Mouse (Mus musculus) cerebellum, postnatal 10 days (tissue): ENCODE results near the gene Gpx2.

Experiments
- DNase-seq, 2 experiments: peaks; one replicate each; pipeline ENCODE4 v3.0.0; 2021; ENCODE audit warnings: mixed read lengths in 2 of 2

The Gpx2 gene

DNA sequence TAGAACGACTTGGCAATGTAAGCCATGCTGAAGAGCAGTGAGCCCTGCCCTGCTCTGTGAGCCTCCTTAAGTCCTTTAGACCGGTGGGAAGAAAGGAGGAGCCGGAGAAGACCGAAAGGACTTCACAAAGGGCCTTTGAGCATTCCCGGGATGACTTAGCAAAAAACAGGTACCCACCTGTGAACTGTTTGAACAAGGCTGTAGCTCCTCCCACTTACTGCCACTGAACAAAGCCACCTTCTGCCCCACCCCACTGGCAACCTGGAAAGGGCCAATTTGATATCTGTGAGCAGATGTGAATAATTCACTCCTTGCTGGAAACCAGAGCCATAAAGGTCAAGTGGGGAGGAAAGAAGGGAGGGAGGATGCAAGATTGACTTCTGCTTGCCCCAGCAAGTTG is at the start of gene Gpx2:
Gpx2 (minus strand) TSS at position 205 of the 400 bp plus-strand sequence.
- no peak for DNase-seq

DNA sequence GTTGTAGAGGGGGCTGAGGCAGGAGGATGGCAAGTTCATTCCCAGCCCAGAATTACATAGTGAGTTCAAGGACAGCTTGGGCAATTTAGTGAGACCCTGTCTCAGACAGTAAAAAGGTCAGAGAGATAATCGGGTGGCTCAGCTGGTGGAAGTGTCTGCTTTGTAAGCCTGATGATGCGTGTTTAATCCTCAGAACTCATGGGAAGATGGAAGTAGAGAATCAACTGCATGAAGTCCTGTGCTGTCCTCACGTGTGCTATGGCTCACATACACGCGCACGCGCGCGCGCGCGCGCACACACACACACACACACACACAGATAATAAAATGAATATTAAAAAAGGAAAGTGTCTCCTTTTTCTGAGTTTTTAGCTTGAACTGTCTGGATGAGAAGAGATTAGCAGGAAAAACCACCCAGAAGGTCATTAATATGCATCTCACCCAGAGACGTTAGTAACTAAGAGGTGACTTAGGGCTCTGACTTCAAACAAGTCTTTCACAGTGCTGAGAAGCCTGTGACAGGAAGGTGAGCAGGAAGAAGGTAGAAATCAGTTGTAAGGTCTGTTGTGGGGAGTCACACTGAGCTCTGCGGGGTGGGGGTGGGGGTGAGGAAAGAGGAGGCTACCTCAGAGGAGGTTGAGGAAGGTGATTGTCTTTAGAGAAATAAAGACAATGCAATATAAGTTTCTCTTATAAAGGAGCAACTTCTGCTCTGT is 49.1 kb upstream of the Gpx2 start:
- DNase-seq = no peak

DNA sequence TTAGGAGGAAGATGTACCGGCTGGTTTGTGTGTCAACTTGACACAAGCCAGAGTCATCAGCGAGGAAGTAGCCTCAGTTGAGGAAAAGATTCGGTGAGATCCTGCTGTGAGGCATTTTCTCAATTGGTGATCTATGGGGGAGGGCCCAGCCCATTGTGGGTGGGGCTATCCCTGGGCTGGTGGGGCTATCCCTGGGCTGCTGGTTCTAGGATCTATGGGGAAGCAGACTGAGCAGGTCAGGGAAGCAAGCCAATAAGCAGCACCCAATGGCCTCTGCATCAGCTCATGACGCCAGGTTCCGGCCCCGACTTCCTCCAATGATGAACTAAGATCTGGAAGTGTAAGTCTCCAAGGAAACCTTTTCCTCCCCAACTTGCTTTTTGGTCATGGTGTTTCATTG is 44.7 kb upstream of the Gpx2 start:
- no peak for DNase-seq

DNA sequence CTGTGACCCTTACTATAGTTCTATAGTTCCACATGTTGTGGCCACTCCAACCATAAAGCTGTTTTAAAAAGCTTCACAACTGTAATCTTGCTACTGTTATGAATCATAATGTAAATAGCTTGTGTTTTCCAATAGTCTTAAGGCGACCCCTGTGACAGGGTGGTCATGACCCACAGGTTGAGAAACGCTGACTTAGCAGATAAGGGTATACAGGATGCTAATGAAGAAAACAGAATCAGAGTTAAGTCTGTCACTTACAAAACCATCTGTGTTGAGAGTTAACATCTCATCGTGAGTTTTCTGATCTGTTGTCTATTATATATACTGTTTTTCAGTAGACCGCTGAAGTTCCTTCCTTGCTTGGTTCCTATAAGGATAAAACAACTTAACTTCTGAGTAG is 43.9 kb upstream of the Gpx2 start:
- DNase-seq = no peak

DNA sequence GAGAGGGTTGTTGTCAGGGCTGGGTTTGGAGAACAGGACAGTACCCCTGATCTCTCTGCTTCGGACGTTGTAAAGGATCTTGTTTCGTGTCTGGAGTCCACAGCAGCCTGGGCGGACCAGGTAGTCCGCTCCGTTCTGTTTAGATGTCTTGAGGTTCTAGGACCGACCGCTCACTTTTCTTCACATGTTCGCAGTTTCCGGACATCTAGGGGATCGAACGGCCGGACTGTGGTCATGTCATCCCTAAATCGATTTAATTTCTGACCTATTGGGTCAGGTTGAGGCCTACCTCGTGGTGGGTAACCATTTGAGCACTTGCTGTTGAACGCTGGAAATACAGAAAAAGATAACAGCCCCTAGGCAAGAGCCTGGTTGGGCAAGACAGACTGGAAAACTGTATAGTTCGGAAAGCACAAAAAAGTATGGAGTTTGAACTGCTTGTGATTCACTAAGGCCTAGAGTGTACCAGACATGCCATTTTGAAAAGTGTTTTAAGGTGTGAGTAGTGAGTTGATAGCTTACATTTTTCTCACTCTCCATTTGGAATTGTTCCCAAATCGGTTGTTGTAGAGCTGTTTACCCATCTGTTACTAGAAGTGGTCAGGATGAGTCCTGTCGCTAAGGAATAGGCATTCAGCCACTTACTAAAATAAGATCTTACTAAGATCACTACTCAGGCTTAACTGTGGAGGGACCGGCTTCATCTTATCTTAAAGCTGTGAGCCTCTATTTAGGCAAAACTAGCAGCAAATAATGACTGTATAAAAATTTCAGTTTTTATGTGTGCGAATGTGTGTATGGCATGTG is 42.7 kb upstream of the Gpx2 start:
- no peak for DNase-seq

DNA sequence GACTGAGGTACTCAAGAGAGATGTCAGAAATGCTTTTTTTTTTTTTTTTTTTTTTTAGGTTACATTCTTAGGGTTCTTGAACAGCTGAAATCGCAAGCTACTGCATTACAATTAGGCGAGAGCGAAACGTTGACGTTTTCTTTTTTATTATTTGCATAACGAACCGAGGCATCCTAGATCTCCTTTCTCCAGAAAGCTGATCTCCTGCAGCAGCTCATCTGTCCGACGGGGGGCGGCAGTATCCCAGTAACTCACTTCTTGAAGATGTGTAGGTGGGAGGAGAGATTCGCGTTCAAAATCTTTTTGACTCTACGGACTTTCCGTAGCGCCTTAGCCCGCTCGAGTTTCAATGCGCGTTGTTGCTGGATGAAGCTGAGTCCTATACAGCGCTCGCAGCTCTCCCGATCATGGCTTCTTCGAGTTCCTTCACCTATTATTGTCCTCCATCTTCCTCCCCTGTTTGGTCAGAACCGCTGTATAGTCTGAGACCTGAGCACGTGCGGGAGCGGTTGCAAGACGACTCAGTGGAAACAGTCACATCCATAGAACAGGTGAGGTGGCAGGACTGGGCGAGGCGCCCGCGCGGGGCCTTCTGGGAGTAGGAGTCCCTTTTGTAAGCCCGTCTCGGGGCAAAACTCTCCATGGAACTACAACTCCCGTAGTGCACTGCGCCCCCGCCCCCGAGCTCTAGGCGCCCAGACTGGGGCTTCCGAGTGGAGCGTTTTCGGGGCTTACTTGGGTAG is 41.9 kb upstream of the Gpx2 start:
- peak; percentile 100 for DNase-seq

DNA sequence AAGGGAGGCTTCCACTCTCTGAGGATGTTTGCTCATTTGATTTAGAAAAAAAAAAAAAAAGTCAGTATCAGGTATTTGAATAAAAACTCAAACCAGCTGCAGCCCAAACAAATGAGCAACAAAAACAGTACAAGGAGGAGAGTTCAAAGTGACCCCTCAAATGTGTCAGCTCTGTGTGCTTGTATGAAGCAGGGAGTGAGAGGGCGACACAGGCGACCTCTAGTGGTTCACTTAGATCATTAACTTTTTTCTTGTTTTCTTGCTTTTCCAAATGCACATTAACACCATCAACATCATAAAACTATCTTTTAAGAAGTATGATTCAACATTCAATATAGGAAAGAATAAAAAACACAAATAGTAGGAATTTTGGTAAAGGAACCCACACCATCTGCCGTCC is 37.4 kb upstream of the Gpx2 start:
- DNase-seq = peak; percentile 54 to 67

DNA sequence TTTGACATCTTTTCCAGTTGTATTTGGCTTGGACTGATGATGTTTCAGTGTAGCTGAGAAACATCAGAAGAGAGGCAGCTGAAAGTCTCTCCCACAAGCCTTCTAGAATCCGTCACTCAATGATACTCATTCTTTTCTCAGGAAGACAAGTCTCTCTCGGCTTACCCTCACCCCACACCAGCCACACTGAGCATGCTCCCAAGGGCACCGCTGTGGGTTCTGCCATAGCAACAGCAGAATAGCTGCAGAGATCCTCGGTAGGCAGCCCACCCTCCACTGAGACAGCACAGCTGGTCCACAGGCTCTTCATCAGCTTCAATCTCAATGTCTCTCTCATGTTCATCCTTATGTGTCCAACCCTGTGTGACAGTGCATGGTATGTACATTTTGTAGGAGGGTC is 29.9 kb upstream of the Gpx2 start:
- DNase-seq = no peak

DNA sequence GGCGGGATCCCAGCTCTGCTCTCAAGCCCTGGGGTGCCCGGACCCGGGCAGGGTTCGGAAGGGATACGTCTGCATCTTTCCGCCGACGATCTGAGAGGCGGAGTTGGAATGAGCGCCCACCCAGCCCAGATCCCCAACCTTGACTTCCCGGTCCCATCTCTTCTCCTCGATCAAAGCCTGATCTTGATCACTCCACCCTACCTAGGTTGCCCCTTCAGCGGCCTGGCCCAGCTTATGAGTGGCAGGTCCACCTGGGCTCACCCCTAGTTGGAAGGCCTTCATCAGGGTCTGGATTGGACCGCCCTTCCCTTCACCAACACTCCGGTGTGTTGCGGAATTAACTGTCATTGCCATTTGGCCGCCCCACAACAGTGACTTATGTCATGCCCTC is 27.3 kb upstream of the Gpx2 start, which contains the start of gene Rab15:
Rab15 (minus strand) TSS at position 258 of the 391 bp plus-strand sequence.
- peak; percentile 62 to 70 for DNase-seq

DNA sequence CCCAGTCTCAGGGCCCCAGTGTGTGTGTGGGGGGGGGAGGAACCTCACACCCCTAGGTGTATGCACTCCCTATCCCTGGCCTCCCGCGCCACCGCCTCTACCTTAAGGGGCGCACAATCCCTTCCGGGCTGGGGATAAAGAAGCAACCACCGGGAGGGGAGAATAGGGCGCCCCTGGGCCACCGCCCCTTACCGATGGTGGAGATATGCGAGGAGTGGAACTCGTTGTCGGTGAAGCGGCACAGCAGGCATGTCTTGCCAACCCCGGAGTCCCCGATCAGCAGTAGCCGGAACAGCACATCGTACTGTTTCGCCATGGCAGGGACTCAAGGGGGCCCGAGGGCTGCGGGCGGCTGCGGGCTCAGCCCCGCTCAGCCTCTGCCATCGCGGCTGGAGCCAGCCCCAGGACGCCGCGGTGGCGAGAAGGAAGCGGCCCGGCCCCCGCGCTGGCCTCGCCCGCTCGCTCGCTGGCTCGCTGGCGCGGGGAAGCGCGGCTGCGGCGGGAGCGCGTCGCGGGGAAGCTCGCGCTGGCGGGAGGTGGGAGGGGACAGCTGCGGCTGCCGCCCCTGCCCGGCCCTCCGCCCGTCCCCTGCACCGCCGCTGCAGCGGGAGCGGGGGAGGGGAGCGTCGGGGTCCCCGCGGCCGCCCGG is 26.8 kb upstream of the Gpx2 start:
- peak; percentile 68 to 74 for DNase-seq

DNA sequence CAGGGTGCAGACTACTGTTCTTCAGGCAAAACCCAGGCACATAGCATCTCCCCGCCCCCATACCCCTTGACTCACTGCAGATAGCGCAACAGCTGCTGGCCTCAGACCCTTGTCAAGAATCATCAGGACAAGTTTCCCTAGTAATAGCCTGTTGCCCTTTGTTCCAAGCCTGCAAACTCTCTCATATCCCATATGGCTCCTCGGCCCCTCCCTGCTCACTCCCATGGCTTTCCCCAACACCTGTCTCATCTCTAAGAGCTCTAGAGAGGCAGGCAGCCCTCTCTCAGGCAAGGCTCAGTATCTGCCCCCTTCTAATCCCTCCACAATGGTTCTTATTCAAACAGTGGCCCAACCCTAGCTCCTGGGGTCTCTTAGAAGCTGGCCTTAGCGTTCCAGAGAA is 25.3 kb upstream of the Gpx2 start:
- peak in 1 of 2 experiments; percentile 34 for DNase-seq

DNA sequence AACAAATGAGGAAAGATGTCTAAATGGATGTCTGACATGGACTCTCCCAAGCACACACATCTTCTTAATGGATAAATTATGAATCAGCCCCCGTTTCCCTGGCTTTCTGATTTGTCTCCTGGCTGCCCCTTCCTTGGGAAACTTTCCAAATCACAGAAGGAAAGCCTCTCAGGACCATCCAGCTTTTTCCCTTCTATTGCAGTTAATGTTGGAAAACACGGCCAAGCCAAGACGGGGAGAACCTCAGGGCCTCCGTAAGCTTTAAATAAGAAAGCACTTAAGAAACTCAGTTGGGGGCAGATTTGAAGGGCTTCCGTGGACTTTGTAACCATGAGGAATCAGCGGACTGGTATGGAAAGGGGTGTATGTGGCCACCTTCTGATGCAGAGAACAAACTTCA is 24.5 kb upstream of the Gpx2 start:
- DNase-seq = no peak

DNA sequence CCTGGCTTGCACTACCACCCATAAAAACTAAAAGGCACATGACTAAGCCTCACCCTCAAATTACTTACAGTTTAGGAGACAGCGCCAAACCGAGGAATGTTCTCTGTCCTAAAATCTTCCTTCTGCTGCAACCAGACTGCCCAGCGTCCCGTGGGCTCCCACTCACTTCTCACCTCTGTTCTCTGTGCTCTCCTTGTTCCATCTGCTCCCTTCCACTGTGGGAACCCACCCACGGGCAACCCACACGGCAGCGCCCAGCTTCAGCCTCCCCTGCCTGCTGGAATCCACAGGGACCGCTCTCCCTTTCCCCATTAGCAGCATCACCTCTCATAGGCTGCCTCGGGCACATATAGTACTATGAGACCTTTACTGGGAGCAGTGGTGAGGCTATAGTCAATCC is 23.6 kb upstream of the Gpx2 start:
- no peak for DNase-seq

DNA sequence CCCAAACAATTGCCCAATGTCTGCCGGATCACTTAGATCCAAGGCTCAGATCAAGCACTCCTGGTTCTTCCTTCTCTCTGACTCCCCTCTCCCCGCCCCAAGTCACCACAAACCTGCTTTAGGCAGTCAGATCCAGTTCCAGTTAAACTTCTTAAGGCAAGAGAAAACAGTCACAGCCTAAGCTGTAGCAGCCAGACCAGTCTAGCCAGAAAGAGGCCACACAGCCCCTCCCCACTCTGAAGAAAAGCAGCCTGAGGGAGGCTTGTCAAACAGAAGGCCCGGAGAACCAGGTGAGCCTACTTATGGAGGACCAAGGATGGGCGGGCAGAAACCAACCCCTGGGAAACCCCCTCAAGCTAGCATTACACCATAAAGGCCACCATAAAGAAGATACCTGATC is 22.8 kb upstream of the Gpx2 start:
- DNase-seq = no peak

DNA sequence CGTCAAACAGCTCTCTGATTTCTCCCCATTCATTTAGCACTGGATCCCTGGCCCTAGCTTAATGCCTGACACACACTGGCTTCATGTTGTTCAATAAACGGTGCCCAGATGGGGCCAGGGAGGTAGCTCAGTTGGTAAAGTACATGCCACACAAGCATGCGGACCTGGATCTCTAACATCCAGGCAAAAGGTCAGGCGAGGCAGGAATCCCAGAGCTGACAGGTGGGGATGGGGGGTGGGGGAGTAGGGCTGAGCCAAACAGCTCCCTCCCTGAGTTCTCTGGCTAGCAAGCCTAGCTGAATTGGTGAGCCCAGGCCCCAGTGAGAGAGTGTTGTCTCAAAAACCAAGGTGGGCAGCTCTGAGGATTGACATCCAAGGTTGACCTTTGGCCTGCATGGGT is 21.8 kb upstream of the Gpx2 start:
- DNase-seq = peak in 1 of 2 experiments; percentile 36

DNA sequence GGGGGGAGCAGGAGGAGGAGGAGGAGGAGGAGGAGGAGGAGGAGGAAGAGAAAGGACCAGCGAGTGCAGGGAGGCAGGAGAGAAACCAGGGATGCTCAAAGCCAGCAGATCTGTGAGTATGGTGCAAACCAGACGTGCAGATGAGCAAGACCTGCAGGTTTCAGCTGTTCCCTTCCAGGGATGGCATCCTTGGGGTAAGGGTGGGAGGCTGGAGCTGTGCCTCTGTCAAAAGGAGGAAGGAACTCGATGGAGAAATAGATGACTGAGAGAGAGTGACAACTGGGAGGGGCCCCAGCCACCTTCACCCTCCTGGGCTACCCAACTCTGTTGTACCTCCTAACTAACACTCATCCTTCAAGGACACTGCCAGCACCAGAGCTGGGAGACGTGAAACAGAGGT is 21.4 kb upstream of the Gpx2 start:
- no peak for DNase-seq

DNA sequence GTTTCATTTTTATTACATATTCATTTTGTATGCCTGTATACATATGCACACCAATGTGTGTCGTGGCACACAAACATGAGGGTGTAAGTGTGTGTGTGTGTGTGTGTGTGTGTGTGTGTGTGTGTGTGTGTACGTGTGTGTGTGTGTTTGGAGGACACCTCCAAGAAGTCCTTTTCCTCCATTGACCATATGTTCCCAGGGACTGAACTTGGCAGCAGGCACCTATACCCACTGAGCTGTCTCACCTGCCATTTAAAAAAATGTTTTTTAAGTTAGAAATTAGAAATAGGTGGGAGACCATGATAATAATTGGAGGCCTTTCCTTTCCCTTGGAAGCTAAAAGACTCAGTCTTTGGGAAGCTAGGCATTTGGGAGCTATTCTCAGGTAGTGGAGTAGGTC is 18.8 kb upstream of the Gpx2 start:
- peak in 1 of 2 experiments; percentile 48 for DNase-seq

DNA sequence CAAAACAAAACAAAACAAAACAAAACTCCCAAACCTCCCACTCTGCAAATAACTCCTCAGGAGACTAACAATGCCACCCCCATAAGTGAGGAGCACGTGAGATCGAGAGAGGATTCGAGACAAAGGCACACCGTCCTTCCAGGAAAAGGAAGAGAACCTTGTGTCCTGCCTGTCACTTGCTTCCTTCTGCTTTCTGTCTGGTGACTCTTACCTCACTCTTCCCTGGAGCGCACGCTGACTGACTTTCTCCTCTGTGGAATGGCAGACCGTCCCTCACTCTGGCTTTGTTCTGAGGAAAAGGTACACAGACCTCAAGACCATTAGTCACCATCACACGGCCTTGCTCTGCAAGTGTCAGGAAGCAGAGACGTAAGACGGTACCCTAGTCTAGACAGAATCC is 18.2 kb upstream of the Gpx2 start:
- DNase-seq = no peak

DNA sequence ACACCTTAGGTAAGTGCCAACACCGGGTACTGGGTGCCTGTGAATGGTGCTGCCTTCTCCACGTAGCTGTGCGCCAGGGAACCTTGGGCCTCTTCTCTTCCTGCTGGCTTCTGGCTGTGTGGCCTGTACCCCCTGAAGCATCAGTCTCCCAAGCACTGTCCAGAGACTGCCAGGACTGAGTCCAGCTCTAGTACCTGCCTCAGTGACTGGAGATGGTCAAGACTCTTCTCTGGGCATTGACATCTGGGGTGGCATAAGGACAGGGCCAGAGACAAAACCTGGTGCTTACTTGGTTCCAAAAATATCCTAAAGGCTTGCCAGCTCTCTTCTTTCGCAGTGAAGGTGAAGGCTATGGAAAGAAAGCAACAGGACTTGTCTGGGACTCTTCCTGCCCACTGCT is 15.7 kb upstream of the Gpx2 start:
- peak; percentile 61 to 66 for DNase-seq

DNA sequence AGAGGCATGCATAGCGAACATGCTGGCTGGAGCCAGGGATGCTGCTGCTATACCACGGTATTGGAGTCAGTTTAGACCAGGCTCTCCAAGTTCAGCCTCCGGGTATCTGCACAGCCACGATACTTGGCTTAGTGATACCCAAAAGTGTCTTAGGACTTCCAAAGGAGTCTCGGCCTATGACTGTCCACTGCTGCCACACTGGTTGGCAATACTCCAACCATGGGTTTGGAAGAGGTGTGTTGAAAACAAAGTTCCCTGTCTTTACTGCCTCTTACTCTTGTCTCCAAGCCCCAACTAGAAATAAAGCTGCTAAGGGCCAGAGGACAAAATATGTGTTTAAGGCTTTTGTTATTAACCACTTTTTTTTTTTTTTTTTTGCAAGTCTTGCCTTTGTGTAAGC is 15.1 kb upstream of the Gpx2 start:
- peak; percentile 25 to 61 for DNase-seq

DNA sequence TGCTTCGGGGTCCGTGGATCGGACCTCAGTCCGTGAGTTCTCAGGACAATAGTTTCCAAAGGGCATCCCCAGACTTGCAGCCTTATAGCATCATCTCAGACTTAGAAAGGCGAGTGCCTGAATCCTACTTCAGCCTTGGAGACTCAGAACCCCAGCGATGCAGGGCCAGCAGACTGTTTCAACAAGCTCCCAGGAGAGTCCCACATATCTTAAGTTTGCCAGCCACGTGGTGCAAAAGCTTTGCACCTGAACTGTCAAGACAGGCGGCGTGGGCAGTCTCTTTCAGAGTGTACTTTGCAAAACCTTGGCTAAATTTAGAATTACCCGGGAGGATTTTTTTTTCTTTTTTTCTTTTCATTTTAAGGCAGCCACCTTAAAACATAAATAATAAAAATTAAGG is 12.4 kb upstream of the Gpx2 start:
- no peak for DNase-seq

DNA sequence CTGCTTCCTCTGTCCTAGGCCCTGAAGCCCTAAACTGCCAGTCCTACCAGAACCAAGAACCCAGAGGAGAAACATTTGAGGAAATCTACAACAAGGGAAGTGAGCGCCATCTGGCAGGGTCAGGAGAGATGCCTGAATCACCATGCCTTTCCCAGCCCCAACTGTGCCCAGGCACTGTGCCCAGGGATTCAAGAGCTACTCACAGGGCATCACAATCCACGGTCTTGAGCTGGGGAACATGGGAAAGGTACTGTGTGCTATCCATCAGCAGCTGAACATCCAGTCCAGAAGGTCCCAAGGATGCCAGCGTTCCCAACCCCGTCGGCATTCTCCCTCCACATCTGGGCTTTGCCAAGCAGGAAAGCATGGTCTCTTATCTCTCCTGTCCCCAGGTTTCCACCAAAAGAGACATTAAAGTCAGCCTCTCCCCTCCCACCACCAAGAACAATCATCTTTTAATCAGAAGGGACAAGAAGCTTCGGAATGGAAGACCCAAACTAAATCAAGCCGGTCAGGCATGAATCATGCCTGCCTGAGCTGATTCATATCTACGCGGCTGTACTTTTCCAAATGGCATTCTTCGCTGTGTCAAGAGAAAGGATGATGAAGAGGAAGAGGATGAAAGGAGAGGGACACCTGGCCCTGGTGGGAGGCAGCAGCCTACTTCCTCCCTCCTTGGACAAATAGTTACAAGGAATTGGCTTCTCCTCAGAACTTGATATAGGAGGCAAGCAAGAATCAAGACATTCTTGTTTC is 9.9 kb upstream of the Gpx2 start:
- DNase-seq = peak; percentile 96 to 98
